Mouse (Mus musculus): ENCODE data around the gene Kmt5b.

The Kmt5b gene

GRCm38 (mm10) chr19:3767276-3767780, at the start of gene Kmt5b:
Kmt5b (plus strand) TSS chr19:3767421.
- peak in 1 of 2 experiments; percentile 75 for DNase-seq

GRCm38 (mm10) chr19:3718481-3719361, 48.5 kb upstream of the Kmt5b start:
- DNase-seq: peak; percentile 84 to 88

- peak; percentile 82 to 86 for DNase-seq
Measured at GRCm38 (mm10) chr19:3719362-3719891, 47.8 kb upstream of the Kmt5b start.

GRCm38 (mm10) chr19:3723170-3723569, 44.1 kb upstream of the Kmt5b start:
- no peak for DNase-seq

- DNase-seq: peak; percentile 57 to 70
Measured at GRCm38 (mm10) chr19:3723904-3724303, 43.3 kb upstream of the Kmt5b start.

GRCm38 (mm10) chr19:3724779-3725178, 42.4 kb upstream of the Kmt5b start:
- DNase-seq: peak; percentile 82 to 86

GRCm38 (mm10) chr19:3728901-3729300, 38.3 kb upstream of the Kmt5b start:
- no peak for DNase-seq

GRCm38 (mm10) chr19:3730781-3731646, 36.2 kb upstream of the Kmt5b start:
- DNase-seq: no peak

GRCm38 (mm10) chr19:3736001-3736400, 31.2 kb upstream of the Kmt5b start:
- DNase-seq: no peak

- DNase-seq: no peak
Measured at GRCm38 (mm10) chr19:3739650-3740049, 27.6 kb upstream of the Kmt5b start.

GRCm38 (mm10) chr19:3742716-3743115, 24.5 kb upstream of the Kmt5b start:
- peak; percentile 77 to 84 for DNase-seq

- peak; percentile 33 to 44 for DNase-seq
Measured at GRCm38 (mm10) chr19:3743362-3743761, 23.9 kb upstream of the Kmt5b start.

GRCm38 (mm10) chr19:3743851-3744512, 23.2 kb upstream of the Kmt5b start:
- DNase-seq: peak; percentile 89 to 90

- no peak for DNase-seq
Measured at GRCm38 (mm10) chr19:3752621-3753239, 14.5 kb upstream of the Kmt5b start.

- no peak for DNase-seq
Measured at GRCm38 (mm10) chr19:3753240-3753633, 14.0 kb upstream of the Kmt5b start.

- DNase-seq: no peak
Measured at GRCm38 (mm10) chr19:3753738-3754137, 13.5 kb upstream of the Kmt5b start.

GRCm38 (mm10) chr19:3757861-3758260, 9.4 kb upstream of the Kmt5b start:
- DNase-seq: no peak

- DNase-seq: peak; percentile 47 to 59
Measured at GRCm38 (mm10) chr19:3765221-3765820, 1.9 kb upstream of the Kmt5b start.

GRCm38 (mm10) chr19:3766378-3766777, 843 bp upstream of the Kmt5b start:
- DNase-seq: peak in 1 of 2 experiments; percentile 28

- peak; percentile 94 to 96 for DNase-seq
Measured at GRCm38 (mm10) chr19:3767781-3768696, 818 bp downstream of the Kmt5b start.
